Mouse (Mus musculus) right cerebral cortex, postnatal 10 days (tissue): Measurements from ENCODE around the gene 2610008E11Rik.
"Not testable (repeated sequence)": the region's sequence is repeated elsewhere in the genome, so short reads cannot be mapped to it uniquely, and the experiment has no call there.

Experiments used
- DNase-seq, 2 experiments: peaks; one replicate each; pipeline ENCODE4 v3.0.0; 2021; ENCODE audit warnings: low spot score in 2 of 2

Gene 2610008E11Rik

GRCm38 (mm10) chr10:79097161-79097754 lies at the start of gene 2610008E11Rik:
2610008E11Rik (minus strand) TSS chr10:79097600.
- DNase-seq: peak; percentile 97

GRCm38 (mm10) chr10:79116125-79116849 lies 18.9 kb upstream of the 2610008E11Rik start:
- DNase-seq: peak; percentile 52 to 66

GRCm38 (mm10) chr10:79115085-79115484 lies 17.7 kb upstream of the 2610008E11Rik start:
- no peak for DNase-seq

GRCm38 (mm10) chr10:79110482-79110881 lies 13.1 kb upstream of the 2610008E11Rik start:
- DNase-seq: no peak

- no peak for DNase-seq
Measured at GRCm38 (mm10) chr10:79109156-79109555, 11.8 kb upstream of the 2610008E11Rik start.

GRCm38 (mm10) chr10:79107531-79107930 lies 10.1 kb upstream of the 2610008E11Rik start:
- DNase-seq: no peak

GRCm38 (mm10) chr10:79106325-79107282 lies 9.2 kb upstream of the 2610008E11Rik start:
- DNase-seq: no peak

- DNase-seq: no peak
Measured at GRCm38 (mm10) chr10:79096706-79097105, 694 bp downstream of the 2610008E11Rik start.

- DNase-seq: no peak
Measured at GRCm38 (mm10) chr10:79091731-79092130, 5.7 kb downstream of the 2610008E11Rik start.

- DNase-seq: no peak
Measured at GRCm38 (mm10) chr10:79089000-79089399, 8.4 kb downstream of the 2610008E11Rik start.

- DNase-seq: no peak
Measured at GRCm38 (mm10) chr10:79086577-79086976, 10.8 kb downstream of the 2610008E11Rik start.

- not testable (repeated sequence) for DNase-seq
Measured at GRCm38 (mm10) chr10:79057370-79057769, 40.0 kb downstream of the 2610008E11Rik start.

GRCm38 (mm10) chr10:79042457-79042856 lies 54.9 kb downstream of the 2610008E11Rik start:
- not testable (repeated sequence) for DNase-seq

- DNase-seq: no peak
Measured at GRCm38 (mm10) chr10:79028441-79028840, 69.0 kb downstream of the 2610008E11Rik start, which contains the start of gene Olfr57. Olfr57 (plus strand) TSS chr10:79028741.
